Mouse (Mus musculus) left cerebral cortex, adult 6 months (tissue): ENCODE measurements around the gene Gm49673. TPM values are rescaled to one million over a fixed set of nuclear protein-coding genes. Genes with fewer than 3 reads are reported as not detected.

Experiments
- long read RNA-seq, 2 experiments: library from polyadenylated mRNA; unstranded; transcript quantifications; one replicate each; pipeline ENCODE4 v2.0.0; 2019 to 2020
- polyA plus RNA-seq: library from polyadenylated mRNA; unstranded; fragments of <200 nt; fragmentation: Nextera tagmentation; gene quantifications from 2 replicates; pipeline ENCODE4 v1.2.3, GENCODE M21; 2021

Gm49673 gene
- polyA plus RNA-seq, result 0.34 and 0.69 TPM in 2 replicates
- long read RNA-seq, experiment 1, partial matches to known transcripts, result 2 of 5 reads
- long read RNA-seq, experiment 1, other reads (novel, unspliced or antisense), result 3 of 5 reads
- long read RNA-seq, experiment 2, partial matches to known transcripts, result 4 of 6 reads
- long read RNA-seq, experiment 2, other reads (novel, unspliced or antisense), result 2 of 6 reads

DNA sequence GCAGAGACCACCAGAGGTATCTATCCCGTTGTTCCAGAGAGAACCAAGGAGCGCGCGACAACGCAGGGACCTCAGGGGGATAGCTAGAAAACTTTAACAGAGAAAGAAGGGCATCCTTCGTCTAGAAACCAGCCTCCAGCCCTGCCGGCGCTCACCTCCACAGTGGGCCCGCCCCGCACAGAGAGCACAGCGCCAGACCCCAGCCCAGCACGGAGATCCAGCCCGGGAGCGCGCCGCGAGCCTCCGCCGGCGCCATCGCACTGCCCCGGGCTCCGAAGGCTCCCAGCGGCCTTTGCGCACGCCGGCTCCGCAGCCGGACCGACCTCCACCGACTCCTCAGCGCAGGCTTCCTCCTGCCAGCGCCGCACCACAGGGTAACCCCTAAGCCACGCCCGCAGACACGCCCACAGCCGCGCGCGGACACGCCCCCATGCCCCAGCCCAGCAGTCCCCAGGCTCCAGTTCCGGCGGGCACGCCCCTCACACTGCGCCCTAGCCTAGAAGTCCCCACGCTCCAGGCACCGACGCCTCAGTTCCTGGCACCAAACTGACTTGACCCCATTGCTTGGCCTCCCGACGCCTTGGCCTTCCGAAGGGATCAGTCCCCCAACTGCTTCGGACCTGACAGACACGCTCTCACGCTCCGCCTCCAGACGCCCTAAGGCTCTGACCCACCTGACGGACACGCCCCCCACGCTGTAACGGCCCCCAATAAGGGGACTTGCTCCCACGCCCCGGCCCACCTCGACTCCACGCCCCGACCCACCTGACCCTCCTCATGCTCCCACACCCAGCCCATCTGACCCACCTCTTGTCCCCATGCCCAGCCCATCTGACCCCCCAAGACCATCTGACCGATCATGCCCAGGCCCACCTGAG, at the start of gene Gm49673, which contains the start of gene Rnaset2a:
Gm49673 (minus strand) TSS at position 350 of the 878 bp plus-strand sequence.
Rnaset2a (minus strand) TSS at position 659 of the 878 bp plus-strand sequence.

DNA sequence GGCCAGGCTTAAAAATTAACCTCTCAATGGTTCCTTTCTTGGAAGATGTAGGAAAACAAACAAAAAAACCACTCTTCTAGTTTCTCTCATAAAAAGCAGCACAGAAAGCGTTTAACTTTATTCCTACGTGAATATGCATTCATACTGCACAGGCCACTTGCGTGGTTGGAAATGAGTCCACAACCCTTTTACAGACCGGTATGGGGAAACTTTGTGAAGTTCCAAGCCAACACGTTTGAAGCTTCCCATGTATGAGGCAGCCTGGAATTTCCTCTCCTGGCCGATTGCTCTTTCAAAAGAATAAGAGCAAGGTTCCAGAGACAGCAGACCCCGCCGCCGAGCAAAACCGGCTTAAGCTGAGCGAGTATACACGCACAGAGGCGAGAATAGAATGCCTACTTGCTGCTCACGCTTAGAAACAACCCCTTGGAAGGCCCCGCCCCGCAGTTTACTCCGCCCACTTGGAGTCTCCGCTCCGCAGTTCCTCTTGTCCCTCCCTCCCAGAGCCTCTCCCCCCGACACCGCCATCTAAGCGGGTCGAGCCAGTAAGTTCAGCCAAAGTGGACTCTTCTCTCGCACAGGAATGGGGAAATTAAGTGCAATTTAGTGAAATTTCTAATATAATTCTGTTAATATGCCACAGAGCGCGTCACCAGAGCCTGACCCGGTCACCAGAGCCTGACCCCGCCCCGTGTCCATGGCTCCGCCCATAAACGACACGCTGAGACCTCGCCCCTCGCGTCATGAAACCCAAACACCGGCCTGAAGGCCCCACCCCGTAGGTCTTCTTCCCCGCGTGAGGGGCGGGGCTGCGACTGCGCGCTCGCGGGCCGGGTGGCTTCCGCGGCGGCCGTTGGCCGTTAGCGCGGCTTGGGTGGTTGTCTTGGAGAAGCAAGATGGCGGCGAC, 17.4 kb upstream of the Gm49673 start, which contains the start of gene Fgfr1op:
Fgfr1op (plus strand) TSS at position 801 of the 907 bp plus-strand sequence.

Other genes starting within 250 kb of the Gm49673 start
- 0.40 and 0.50 TPM in 2 replicates for gene Tagap, start 221.8 kb downstream of the Gm49673 start, polyA plus RNA-seq
- gene Rsph3a, start 202.2 kb downstream of the Gm49673 start, polyA plus RNA-seq, result 64.8 and 71.2 TPM in 2 replicates
- 18.6 and 20.1 TPM in 2 replicates for gene Rnaset2a, start 309 bp upstream of the Gm49673 start, polyA plus RNA-seq
- gene Fgfr1op, start 17.7 kb upstream of the Gm49673 start, polyA plus RNA-seq, result 8.1 and 8.5 TPM in 2 replicates
- 0.17 and 0.38 TPM in 2 replicates for gene Ccr6, start 88.3 kb upstream of the Gm49673 start, polyA plus RNA-seq
- gene Mpc1, start 135.1 kb upstream of the Gm49673 start, polyA plus RNA-seq, result 657 and 854 TPM in 2 replicates
- gene Sft2d1, start 163.3 kb upstream of the Gm49673 start, polyA plus RNA-seq, result 174 and 188 TPM in 2 replicates
- gene Prr18, start 189.7 kb upstream of the Gm49673 start, polyA plus RNA-seq, result 7.5 and 15.2 TPM in 2 replicates
- 0.29 and 0.76 TPM in 2 replicates for gene T2, start 208.2 kb upstream of the Gm49673 start, polyA plus RNA-seq